Mouse (Mus musculus) embryonic stem cell, embryonic (primary cell): ENCODE measurements around the gene Gatc.

Experiments used
- CTCF ChIA-PET, 4 experiments: fragments of 300-600 bp in 2 of 4; fragments of 350-600 bp in 2 of 4; sonication (Branson Sonifier 250); formaldehyde crosslinking; loops; one replicate each; lab custom pipeline; 2022; ENCODE audit warnings: inconsistent platforms in 2 of 4; lab: Charles Lee
- POLR2A ChIA-PET, 4 experiments: fragments of 300-600 bp in 2 of 4; fragments of 350-600 bp in 2 of 4; sonication (Branson Sonifier 250); formaldehyde crosslinking; loops; one replicate each; lab custom pipeline; 2022; ENCODE audit warnings: antibody characterized with exemption in 4 of 4, inconsistent platforms in 1 of 4; lab: Charles Lee

Gene Gatc

DNA sequence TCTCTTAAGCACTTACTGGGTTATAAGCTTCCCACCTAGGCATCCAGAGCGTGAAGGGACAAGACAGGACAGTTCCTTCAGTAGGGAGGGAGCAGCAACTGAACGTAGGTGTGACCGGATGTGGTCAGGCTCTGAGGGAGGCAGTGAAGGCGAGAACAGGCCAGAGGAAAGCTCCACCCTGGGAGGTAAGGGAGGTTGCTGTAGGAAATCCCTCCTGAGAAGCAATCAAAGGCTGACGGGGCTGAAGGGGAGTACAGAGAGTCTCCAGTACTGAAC, 27.4 kb downstream of the Gatc start:
- POLR2A ChIA-PET = interaction anchor here (0.7 to 13.0 kb wide), 19 partner anchors 9 to 195 kb away, joined by 3 to 170 read pairs (median 4); partner anchors contain the start of genes Dynll1 (in 3 of the 4) and Rnf10 (in 1 of the 4)
- CTCF ChIA-PET = interaction anchor here (0.5 to 2.1 kb wide), 7 partner anchors 13 to 206 kb away, joined by 3 to 5 read pairs (median 3); no protein-coding TSS in a partner anchor

DNA sequence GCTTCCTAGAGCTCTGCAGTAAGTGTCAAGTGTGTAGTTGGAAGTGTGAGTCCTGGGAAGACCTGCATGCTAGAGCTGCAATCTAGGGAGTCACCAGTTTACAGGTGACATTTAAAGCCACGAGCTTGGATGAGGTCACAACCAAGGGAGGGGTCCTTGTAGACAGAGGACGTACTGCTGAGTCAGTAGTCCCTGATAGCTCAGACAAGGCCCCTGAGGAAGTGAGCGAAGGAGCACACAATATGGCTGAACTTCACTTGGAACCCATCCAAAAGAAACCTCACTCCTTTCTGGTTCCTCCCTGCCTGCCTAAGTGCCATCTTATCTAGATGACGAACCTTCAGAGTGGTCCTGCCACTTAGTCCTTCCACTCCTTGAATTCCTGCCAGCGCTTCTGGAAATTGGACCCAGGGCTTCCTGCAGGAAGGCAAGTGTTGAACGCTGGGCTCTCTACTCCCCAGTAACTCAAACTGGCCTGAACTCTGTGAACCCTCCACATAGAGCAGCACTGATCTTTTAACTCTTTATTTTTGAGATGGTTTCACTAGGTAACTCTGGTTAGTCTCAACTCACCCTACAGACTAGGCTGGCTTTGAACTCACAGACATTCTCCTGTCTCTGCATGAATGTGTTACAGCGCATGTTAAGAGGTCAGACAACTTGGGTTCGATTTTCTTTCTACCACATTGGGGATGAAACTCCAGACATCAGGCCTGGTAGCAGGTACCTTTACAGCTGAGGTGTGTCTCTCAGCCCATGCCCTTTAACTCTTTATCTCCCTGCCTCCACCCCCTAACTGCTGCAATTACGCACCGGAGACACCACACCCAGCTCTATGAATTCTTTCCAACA, 27.9 kb downstream of the Gatc start:
- POLR2A ChIA-PET = interaction anchor here (0.6 to 13.0 kb wide), 23 partner anchors 8 to 693 kb away, joined by 3 to 170 read pairs (median 4); partner anchors contain the start of genes Dynll1 (in 3 of the 4), Rnf10 (in 1 of the 4) and Sirt4 (in 1 of the 4)
- CTCF ChIA-PET = interaction anchor here (0.5 to 2.1 kb wide), 8 partner anchors 11 to 206 kb away, joined by 3 to 7 read pairs (median 4); no protein-coding TSS in a partner anchor

DNA sequence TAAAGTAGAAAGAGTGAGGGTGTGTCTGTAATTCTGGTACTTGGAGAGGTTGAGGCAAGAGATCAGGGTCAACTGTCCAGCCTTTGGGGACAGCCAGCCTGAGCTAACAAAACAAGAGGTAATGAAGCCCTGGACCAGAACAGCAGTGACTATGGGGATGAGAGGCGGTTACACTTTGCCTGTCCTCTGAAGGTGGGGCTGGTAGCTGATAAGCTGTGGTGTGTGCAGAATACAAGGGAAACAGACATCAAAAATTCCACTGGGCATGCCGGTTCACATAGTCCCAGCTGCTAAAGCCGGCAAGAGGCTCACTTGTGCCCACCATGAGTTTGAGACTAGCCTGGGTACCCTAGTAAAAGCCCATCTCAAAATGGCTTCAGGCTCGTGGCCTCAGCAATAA, 28.6 kb downstream of the Gatc start:
- POLR2A ChIA-PET = interaction anchor here in 3 of 4 experiments (0.6 to 13.0 kb wide), 11 partner anchors 11 to 694 kb away, joined by 3 to 170 read pairs (median 5); partner anchors contain the start of genes Dynll1 (in 3 of the 3), Sirt4 (in 1 of the 3) and Srsf9 (in 1 of the 3)

DNA sequence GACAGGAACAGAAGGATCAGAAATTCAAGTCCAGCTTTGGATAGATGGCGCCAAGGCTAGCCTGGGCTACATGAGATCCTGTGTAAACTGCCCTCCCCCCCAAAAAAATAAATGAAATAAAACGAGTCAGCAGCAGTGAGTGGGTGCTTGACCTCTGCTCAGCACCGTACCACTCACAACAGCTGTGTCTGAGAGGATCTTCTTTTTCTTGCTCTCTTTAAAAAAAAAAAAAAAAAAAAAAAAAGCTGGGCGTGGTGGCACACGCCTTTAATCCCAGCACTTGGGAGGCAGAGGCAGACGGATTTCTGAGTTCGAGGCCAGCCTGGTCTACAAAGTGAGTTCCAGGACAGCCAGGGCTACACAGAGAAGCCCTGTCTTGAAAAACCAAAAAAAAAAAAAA, 38.8 kb downstream of the Gatc start:
- ChIA-PET POLR2A (interaction anchor here in 3 of 4 experiments (0.6 to 9.1 kb wide), 16 partner anchors 9 to 240 kb away, joined by 3 to 170 read pairs (median 16); partner anchors contain the start of genes Rnf10 (in 2 of the 3) and Srsf9 (in 2 of the 3)), CTCF (interaction anchor here in 3 of 4 experiments (0.6 to 1.2 kb wide), 3 partner anchors 15 to 26 kb away, joined by 3 to 6 read pairs (median 3); no protein-coding TSS in a partner anchor)

More for the DNA sequence above, 28.6 kb downstream of the Gatc start:
- CTCF ChIA-PET = interaction anchor here in 1 of 4 experiments (0.5 kb wide), 1 partner anchor 12 kb away, joined by 7 read pairs; no protein-coding TSS in a partner anchor

DNA sequence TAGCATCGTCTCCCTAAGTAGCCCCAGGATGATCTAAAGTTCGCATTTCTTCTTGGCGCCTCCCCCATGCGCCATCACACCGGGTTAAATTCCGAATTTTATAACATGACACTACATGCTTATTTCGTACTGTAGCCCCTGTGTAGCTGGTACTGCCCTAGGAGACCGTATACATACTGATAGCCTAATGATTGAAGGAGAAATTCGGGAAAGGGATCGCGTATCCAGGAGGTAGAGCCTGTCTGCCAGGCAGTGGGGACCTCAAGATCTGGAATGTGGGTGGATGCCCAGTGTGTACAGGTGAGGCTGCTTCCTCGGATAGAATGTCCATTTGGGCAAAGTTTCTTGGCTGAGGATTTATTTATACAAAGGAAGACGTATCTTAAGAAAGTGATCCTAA, 39.4 kb downstream of the Gatc start:
- CTCF ChIA-PET = interaction anchor here in 3 of 4 experiments (0.6 to 1.4 kb wide), 8 partner anchors 8 to 378 kb away, joined by 3 to 6 read pairs (median 4); partner anchors contain the start of gene Oasl1 (in 1 of the 3)
- POLR2A ChIA-PET = interaction anchor here (0.5 to 6.5 kb wide), 77 partner anchors 9 to 501 kb away, joined by 3 to 170 read pairs (median 5); partner anchors contain the start of genes Rnf10 (in 3 of the 4), Coq5 (in 2 of the 4), Cox6a1 (in 2 of the 4) and Srsf9 (in 2 of the 4)

DNA sequence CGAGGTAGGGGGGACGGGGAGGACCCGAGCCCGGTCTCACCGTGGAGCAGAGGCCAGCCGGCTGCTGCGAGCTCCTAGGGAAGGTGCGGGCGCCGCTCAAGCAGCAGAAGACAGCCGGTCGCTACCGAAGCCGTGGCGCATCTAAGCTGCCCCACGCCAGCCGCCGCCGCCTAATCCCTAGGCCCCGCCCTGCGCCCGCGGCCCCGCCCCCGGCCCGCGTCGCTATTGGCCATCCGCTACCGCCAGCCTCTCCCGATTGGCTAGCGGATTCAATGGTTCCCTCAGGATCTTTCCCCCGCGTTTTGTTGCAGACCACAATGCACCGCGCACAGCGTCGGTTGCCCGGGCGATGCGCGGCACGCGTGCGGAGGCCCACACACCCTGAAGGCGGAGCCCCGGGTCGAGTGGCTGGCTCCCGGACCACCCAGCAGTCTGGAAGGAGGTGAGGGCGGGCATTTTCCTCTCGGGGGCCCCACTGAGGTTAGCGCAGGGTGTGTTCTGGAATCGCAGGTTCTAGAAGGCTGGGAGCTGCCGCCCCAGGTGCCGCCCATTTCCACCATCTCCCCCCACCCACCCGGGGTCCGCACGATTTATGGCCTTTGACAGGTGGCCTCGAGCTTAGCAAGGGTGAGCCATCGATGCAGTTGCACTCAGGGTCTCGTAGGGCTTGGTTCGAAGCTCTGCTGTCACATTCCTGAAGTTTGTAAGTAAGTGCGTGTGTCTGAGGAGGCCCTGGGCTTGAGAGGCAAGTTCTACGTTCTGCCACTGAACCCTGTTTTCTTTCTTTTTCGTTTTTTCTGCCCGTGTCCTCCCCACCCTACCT, 40.0 kb downstream of the Gatc start, which contains the start of gene Dynll1:
Gene Dynll1 (minus strand): TSS at position 208 of the 823 bp plus-strand sequence.
- POLR2A ChIA-PET = interaction anchor here (0.5 to 6.5 kb wide), 129 partner anchors 8 to 1313 kb away, joined by 3 to 170 read pairs (median 5); partner anchors contain the start of genes Rnf10 (in 3 of the 4), Srsf9 (in 3 of the 4), Cabp1 (in 2 of the 4) and Coq5 (in 2 of the 4)
- CTCF ChIA-PET = interaction anchor here in 3 of 4 experiments (0.6 to 1.4 kb wide), 10 partner anchors 9 to 378 kb away, joined by 3 to 6 read pairs (median 3); partner anchors contain the start of genes Oasl1 (in 1 of the 3) and Pop5 (in 1 of the 3)

DNA sequence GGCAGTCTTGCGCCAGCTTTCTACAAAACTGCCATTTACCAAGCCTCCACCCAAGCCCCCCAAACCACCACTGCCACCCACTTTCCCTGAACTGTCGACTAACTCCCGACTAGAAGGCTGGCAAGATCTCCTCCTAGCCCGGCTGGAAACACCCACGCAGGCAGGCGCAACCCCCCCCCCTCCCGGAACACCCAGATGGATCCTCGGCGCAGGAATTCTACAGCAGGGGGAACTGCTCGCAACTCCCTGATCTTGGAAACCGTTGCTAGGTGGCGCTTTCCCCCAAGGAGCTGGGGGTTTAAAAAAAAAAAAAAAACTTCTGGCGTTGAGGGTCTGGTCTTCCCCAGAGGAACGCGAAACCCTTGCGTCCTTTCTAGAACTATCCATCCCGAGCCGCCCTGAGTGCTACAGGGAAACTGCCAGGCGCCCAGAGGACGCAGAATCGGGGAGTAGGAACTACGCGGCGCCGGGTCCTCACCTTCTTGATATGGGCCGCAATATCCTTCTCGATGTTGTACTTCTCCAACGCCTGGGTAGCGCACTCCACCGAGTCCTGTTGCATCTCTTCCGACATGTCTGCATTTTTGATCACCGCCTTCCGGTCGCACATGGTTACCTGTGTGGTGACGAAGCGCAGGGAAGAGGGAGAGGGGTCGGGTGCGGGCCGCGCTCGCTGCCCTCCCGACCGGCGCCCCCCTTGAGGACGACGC, 40.8 kb downstream of the Gatc start:
- ChIA-PET POLR2A (interaction anchor here (0.5 to 6.5 kb wide), 135 partner anchors 8 to 1979 kb away, joined by 3 to 170 read pairs (median 4); partner anchors contain the start of genes Coq5 (in 3 of the 4), Srsf9 (in 3 of the 4), Cabp1 (in 2 of the 4) and Cox6a1 (in 2 of the 4)), CTCF (interaction anchor here (0.5 to 1.4 kb wide), 12 partner anchors 8 to 451 kb away, joined by 3 to 5 read pairs (median 4); partner anchors contain the start of gene Pop5 (in 1 of the 4))

DNA sequence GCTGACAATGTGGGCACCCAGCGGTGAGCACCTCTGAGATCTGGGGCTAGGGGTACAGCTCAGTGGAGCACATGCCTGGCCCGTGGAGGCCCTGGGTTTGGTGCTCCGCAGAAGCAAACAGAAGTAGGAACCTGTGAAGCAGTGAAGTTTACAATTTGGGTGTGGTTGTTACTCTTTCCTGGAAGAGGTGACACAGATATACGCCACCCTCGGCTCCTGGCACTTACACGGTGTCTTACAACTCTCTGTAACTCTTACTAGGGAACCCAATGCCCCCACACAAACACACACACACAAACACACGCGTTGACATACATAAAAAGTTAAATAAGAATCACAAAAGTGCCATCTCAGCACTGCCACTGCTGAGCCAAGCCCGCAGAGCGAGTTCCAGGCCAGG, 44.6 kb downstream of the Gatc start:
- ChIA-PET CTCF (interaction anchor here in 2 of 4 experiments (0.6 to 1.6 kb wide), 2 partner anchors 10 to 12 kb away, joined by 3 to 4 read pairs; no protein-coding TSS in a partner anchor), POLR2A (interaction anchor here (0.6 to 3.4 kb wide), 33 partner anchors 8 to 293 kb away, joined by 3 to 17 read pairs (median 3); partner anchors contain the start of genes Rnf10 (in 2 of the 4), Srsf9 (in 1 of the 4) and Unc119b (in 1 of the 4))

DNA sequence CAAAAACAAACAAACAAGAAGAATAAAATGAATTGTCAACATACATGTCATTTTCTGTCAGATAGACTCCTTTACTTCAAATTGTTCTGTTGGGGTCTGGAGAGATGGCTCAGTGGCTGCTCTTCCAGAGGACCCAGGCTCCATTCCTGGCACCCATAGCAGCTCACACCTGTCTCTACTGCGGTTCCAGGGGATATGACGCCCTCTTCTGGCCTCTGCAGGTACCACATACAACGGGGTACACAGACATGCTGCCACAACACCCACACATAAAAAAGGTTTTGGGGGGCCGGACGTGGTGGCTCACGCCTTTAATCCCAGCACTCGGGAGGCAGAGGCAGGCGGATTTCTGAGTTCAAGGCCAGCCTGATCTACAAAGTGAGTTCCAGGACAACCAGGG, 46.8 kb downstream of the Gatc start:
- ChIA-PET POLR2A (interaction anchor here in 3 of 4 experiments (0.6 to 3.4 kb wide), 21 partner anchors 11 to 391 kb away, joined by 3 to 17 read pairs (median 4); partner anchors contain the start of gene Rnf10 (in 2 of the 3)), CTCF (interaction anchor here (0.5 to 1.5 kb wide), 22 partner anchors 10 to 1112 kb away, joined by 3 to 8 read pairs (median 3); partner anchors contain the start of genes Coq5 (in 1 of the 4), Rnf10 (in 1 of the 4) and Unc119b (in 1 of the 4))

DNA sequence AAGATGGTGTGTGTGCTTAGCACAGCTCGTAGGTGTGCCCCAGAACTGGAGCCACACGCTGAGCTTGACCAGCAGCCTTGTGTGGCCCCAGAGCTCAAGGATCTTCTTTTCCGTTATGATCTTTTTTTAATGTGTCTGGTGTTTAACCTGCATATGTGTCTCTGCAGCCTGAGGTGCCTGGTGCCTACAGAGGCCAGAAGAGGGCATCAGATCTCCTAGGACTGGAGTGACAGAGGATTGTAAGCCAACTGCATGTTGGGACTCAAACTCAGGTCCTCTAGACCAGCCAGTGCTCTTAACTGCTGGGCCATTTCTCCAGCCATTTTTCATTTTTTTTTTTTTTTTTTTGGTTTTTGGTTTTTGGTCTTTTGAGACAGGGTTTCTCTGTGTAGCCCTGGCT, 56.2 kb downstream of the Gatc start:
- POLR2A ChIA-PET = interaction anchor here in 3 of 4 experiments (1.2 to 2.2 kb wide), 7 partner anchors 8 to 63 kb away, joined by 4 to 9 read pairs (median 6); partner anchors contain the start of genes Dynll1 (in 3 of the 3) and Rnf10 (in 1 of the 3)

More for the DNA sequence above, 56.2 kb downstream of the Gatc start:
- CTCF ChIA-PET = interaction anchor here in 2 of 4 experiments (0.5 to 0.7 kb wide), 3 partner anchors 9 to 125 kb away, joined by 3 to 6 read pairs (median 4); no protein-coding TSS in a partner anchor
